Mouse (Mus musculus) intestine, embryonic 15.5 days (tissue): ENCODE data around the gene Prdm1. TPM values are rescaled to one million over a fixed set of nuclear protein-coding genes. Genes with fewer than 3 reads are reported as not detected.

Experiments used
- ATAC-seq: fragments of 200-750 bp; cut with Nextera tagmentation; 2 replicates; pipeline ENCODE4 v1.8.0; 2017; ENCODE audit warnings: moderate TSS enrichment, moderate library complexity
- H3K27ac ChIP-seq: fragments of 300-500 bp; sonication (generic); 2 replicates; pipeline ENCODE4 v1.5.1; 2015; ENCODE audit warnings: mild to moderate bottlenecking, inconsistent platforms
- H3K27me3 ChIP-seq: fragments of 300-500 bp; sonication (generic); replicated peaks from 2 replicates; pipeline ENCODE4 v1.6.1; 2015; ENCODE audit warnings: inconsistent platforms
- H3K36me3 ChIP-seq: fragments of 300-500 bp; sonication (generic); 2 replicates; pipeline ENCODE4 v1.6.1; 2015; ENCODE audit warnings: inconsistent platforms
- H3K4me1 ChIP-seq: fragments of 300-500 bp; sonication (generic); replicated peaks from 2 replicates; pipeline ENCODE4 v1.6.1; 2015; ENCODE audit warnings: inconsistent platforms
- H3K4me2 ChIP-seq: fragments of 300-500 bp; sonication (generic); replicated peaks from 2 replicates; pipeline ENCODE4 v1.6.1; 2015; ENCODE audit warnings: mild to moderate bottlenecking, inconsistent platforms
- H3K4me3 ChIP-seq: fragments of 300-500 bp; sonication (generic); replicated peaks from 2 replicates; pipeline ENCODE4 v1.5.1; 2015; ENCODE audit warnings: inconsistent platforms
- H3K9ac ChIP-seq: fragments of 300-500 bp; sonication (generic); 2 replicates; pipeline ENCODE4 v1.6.1; 2015; ENCODE audit warnings: inconsistent platforms
- H3K9me3 ChIP-seq: fragments of 300-500 bp; sonication (generic); 2 replicates; pipeline ENCODE4 v1.6.1; 2016; ENCODE audit warnings: inconsistent platforms
- WGBS: fragments of 180-500 bp; shearing (Covaris S2); methylation state at CpG from one replicate; pipeline ENCODE4 v1.1.7; 2015; 5-methylcytosine and 5-hydroxymethylcytosine counted together
- polyA plus RNA-seq: library from polyadenylated mRNA; unstranded; fragments of >200 nt; fragmentation: Nextera tagmentation; extraction: Ambion mirVana; gene quantifications from 2 replicates; pipeline ENCODE4 v1.2.1, GENCODE M21; 2015

Prdm1 gene
- polyA plus RNA-seq, 1 experiment from 2014 or later, result 22.0 TPM

DNA sequence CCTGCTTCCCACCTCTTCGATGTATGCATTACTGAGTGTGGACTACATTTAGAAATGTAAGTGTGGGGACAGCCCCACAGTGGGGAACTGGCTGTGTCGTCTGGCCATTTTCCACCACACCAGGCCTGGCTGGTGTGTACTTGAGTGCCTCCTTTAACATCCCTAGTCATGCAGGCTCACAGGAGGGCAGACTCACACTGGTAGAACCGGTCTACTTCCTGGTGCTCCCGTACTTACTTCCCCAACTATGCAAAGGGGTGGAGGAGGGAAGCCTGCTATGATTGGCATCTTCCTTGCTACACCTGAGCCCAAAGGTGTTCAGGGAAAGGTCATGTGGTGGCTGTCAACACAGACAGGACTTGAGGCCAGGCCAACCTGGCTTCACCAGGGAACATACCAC is 96.6 kb downstream of the Prdm1 start:
- no peaks in the 10 kb centered on the region for H3K36me3 ChIP-seq
- H3K9ac ChIP-seq, result no peak overlapping the region
- no peak overlapping the region for H3K27ac ChIP-seq
- H3K4me2 ChIP-seq, result no peak overlapping the region
- H3K4me1 ChIP-seq, result no peaks in the 10 kb centered on the region; the same call in 1 of the 2 replicates
- no peaks in the 10 kb centered on the region for H3K27me3 ChIP-seq
- no peak for ATAC-seq
- no peaks in the 10 kb centered on the region for H3K9me3 ChIP-seq
- H3K4me3 ChIP-seq, result no peak overlapping the region
- WGBS, result 69% methylated on average over 4 of the region's 4 CpGs

- Histone ChIP-seq H3K9me3 (no peaks in the 10 kb centered on the region), H3K4me1 (no peaks in the 10 kb centered on the region; the same call in 1 of the 2 replicates), H3K4me2 (no peak overlapping the region), H3K27me3 (no peaks in the 10 kb centered on the region), H3K9ac (no peak overlapping the region), H3K36me3 (no peaks in the 10 kb centered on the region), H3K27ac (no peak overlapping the region), H3K4me3 (no peak overlapping the region)
- no peak for ATAC-seq
- 88% methylated on average over 14 of the region's 14 CpGs for WGBS
These were observed 99.0 kb downstream of the Prdm1 start for GRCm38 (mm10) chr10:44429177-44429888.

- H3K27ac ChIP-seq, result peak overlapping the region; percentile 41; the same call in 1 of the 2 replicates
- H3K4me1 ChIP-seq, result no peaks in the 10 kb centered on the region; the same call in 1 of the 2 replicates
- ATAC-seq, result peak; percentile 96
- H3K9ac ChIP-seq, result no peak overlapping the region
- no peaks in the 10 kb centered on the region for H3K36me3 ChIP-seq
- no peak overlapping the region for H3K4me2 ChIP-seq
- no peaks in the 10 kb centered on the region for H3K9me3 ChIP-seq
- no peak overlapping the region for H3K4me3 ChIP-seq
- 55% methylated on average over 12 of the region's 12 CpGs for WGBS
- no peaks in the 10 kb centered on the region for H3K27me3 ChIP-seq
These were observed 100.4 kb downstream of the Prdm1 start for GRCm38 (mm10) chr10:44427891-44428361.

DNA sequence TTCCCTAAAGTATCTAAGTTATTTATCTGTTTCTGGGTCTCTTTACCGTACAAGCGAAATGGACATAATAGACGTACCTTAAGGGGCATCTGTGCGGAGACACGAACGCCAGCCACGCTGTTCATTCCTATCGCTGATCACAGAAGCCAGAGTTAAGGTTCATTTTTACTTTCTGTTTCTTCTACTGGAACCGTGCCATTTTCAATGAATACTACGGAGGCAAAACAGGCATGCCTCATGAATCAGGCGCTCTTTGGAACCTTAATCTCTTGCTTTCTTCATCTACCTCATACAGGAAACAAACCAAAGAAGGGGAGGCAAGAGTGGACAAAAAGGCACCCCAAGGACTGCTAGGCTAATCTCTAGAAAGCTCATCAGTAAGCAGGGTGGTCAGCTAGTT is 100.9 kb downstream of the Prdm1 start:
- Histone ChIP-seq H3K4me2 (no peak overlapping the region), H3K4me1 (no peaks in the 10 kb centered on the region; the same call in 1 of the 2 replicates), H3K27me3 (no peaks in the 10 kb centered on the region), H3K9me3 (no peaks in the 10 kb centered on the region), H3K4me3 (no peak overlapping the region), H3K9ac (no peak overlapping the region), H3K27ac (peak overlapping the region; percentile 41; the same call in 1 of the 2 replicates), H3K36me3 (no peaks in the 10 kb centered on the region)
- ATAC-seq, result peak; percentile 17; the same call in 1 of the 2 replicates
- WGBS, result 78% methylated on average over 11 of the region's 11 CpGs

DNA sequence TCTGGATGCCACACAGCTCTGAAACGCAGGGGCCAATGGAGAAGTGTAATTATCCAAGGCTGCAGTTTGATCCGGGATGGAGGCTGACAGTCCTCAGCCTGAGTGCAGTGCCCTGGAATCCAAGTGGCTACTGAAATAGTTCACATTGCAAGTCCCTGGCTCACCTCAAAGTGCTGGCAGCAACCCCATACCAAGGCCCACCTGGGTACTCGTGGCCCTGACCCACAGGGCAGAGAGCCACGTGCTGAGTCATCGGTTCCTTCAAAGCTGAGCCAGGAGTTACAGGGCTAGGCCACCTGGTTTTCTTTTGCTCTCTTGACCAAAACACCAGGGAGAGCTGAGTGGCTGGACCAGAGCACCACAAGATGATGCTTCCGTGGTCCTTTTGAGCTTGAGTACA is 103.3 kb downstream of the Prdm1 start:
- Histone ChIP-seq H3K9ac (no peak overlapping the region), H3K36me3 (no peaks in the 10 kb centered on the region), H3K27me3 (no peaks in the 10 kb centered on the region), H3K27ac (no peak overlapping the region), H3K4me1 (no peaks in the 10 kb centered on the region), H3K4me2 (no peak overlapping the region), H3K9me3 (no peaks in the 10 kb centered on the region), H3K4me3 (no peak overlapping the region)
- ATAC-seq, result no peak
- WGBS, result 73% methylated on average over 6 of the region's 6 CpGs

GRCm38 (mm10) chr10:44421896-44422295 is 106.4 kb downstream of the Prdm1 start:
- H3K9me3 ChIP-seq, result no peaks in the 10 kb centered on the region
- ATAC-seq, result no peak
- H3K27me3 ChIP-seq, result no peaks in the 10 kb centered on the region
- H3K4me1 ChIP-seq, result no peaks in the 10 kb centered on the region
- 81% methylated on average over 1 of the region's 1 CpGs for WGBS
- H3K4me3 ChIP-seq, result no peak overlapping the region
- H3K27ac ChIP-seq, result no peak overlapping the region
- no peaks in the 10 kb centered on the region for H3K36me3 ChIP-seq
- no peak overlapping the region for H3K4me2 ChIP-seq
- no peak overlapping the region for H3K9ac ChIP-seq

GRCm38 (mm10) chr10:44420211-44420610 is 108.1 kb downstream of the Prdm1 start:
- Histone ChIP-seq H3K9ac (no peak overlapping the region), H3K27me3 (no peaks in the 10 kb centered on the region), H3K36me3 (no peaks in the 10 kb centered on the region), H3K27ac (no peak overlapping the region), H3K4me1 (no peaks in the 10 kb centered on the region), H3K4me3 (no peak overlapping the region), H3K4me2 (no peak overlapping the region), H3K9me3 (no peaks in the 10 kb centered on the region)
- 70% methylated on average over 3 of the region's 3 CpGs for WGBS
- ATAC-seq, result peak; percentile 73

DNA sequence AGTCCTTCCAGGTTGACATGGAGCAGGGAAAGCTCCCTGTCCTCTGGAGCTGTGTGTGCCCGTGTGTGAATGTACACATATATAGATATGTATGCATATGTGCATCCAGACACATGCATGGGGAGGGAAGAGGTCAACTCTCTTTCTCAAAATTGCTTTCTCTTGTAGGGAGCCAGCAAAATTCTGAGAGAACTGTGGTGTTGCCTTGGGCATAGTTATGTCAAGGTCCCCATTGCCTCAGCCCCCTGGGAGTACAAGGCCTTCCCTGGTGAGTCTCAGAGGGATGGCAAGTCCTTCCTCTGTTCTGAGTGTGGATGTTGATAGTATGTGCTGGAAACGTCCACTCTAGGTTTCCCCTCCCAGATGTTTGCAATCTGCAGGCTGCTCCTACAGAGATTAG is 109.4 kb downstream of the Prdm1 start:
- Histone ChIP-seq H3K4me3 (no peak overlapping the region), H3K9ac (no peak overlapping the region), H3K4me1 (no peaks in the 10 kb centered on the region), H3K27me3 (no peaks in the 10 kb centered on the region), H3K36me3 (no peaks in the 10 kb centered on the region), H3K4me2 (no peak overlapping the region), H3K27ac (no peak overlapping the region), H3K9me3 (no peaks in the 10 kb centered on the region)
- 44% methylated on average over 2 of the region's 2 CpGs for WGBS
- ATAC-seq, result no peak

- H3K36me3 ChIP-seq, result no peaks in the 10 kb centered on the region
- H3K4me1 ChIP-seq, result no peaks in the 10 kb centered on the region
- WGBS, result 88% methylated on average over 3 of the region's 3 CpGs
- H3K4me2 ChIP-seq, result no peak overlapping the region
- H3K9ac ChIP-seq, result no peak overlapping the region
- no peaks in the 10 kb centered on the region for H3K27me3 ChIP-seq
- no peak overlapping the region for H3K4me3 ChIP-seq
- ATAC-seq, result no peak
- no peak overlapping the region for H3K27ac ChIP-seq
- H3K9me3 ChIP-seq, result no peaks in the 10 kb centered on the region
These were observed 112.7 kb downstream of the Prdm1 start for GRCm38 (mm10) chr10:44415576-44415975.

- no peak for ATAC-seq
- WGBS, result 77% methylated on average over 11 of the region's 11 CpGs
- Histone ChIP-seq H3K4me2 (no peak overlapping the region), H3K9me3 (no peaks in the 10 kb centered on the region), H3K4me1 (no peaks in the 10 kb centered on the region), H3K9ac (no peak overlapping the region), H3K27ac (no peak overlapping the region), H3K36me3 (no peaks in the 10 kb centered on the region), H3K27me3 (no peaks in the 10 kb centered on the region), H3K4me3 (no peak overlapping the region)
These were observed 118.3 kb downstream of the Prdm1 start for GRCm38 (mm10) chr10:44409958-44410357.

- 30% methylated on average over 10 of the region's 10 CpGs for WGBS
- no peak overlapping the region for H3K4me2 ChIP-seq
- no peak overlapping the region for H3K27ac ChIP-seq
- no peak overlapping the region for H3K4me3 ChIP-seq
- no peak overlapping the region for H3K9ac ChIP-seq
- H3K4me1 ChIP-seq, result no peaks in the 10 kb centered on the region
- H3K9me3 ChIP-seq, result no peaks in the 10 kb centered on the region
- no peaks in the 10 kb centered on the region for H3K36me3 ChIP-seq
- peak; percentile 34; the same call in 1 of the 2 replicates for ATAC-seq
- H3K27me3 ChIP-seq, result no peaks in the 10 kb centered on the region
These were observed 119.2 kb downstream of the Prdm1 start for GRCm38 (mm10) chr10:44409054-44409453.

GRCm38 (mm10) chr10:44403415-44403814 is 124.9 kb downstream of the Prdm1 start:
- 65% methylated on average over 7 of the region's 7 CpGs for WGBS
- Histone ChIP-seq H3K9me3 (no peaks in the 10 kb centered on the region), H3K27me3 (no peaks in the 10 kb centered on the region), H3K9ac (no peak overlapping the region), H3K27ac (no peak overlapping the region), H3K4me2 (no peak overlapping the region), H3K4me3 (no peak overlapping the region), H3K4me1 (no peaks in the 10 kb centered on the region), H3K36me3 (no peaks in the 10 kb centered on the region)
- no peak for ATAC-seq

DNA sequence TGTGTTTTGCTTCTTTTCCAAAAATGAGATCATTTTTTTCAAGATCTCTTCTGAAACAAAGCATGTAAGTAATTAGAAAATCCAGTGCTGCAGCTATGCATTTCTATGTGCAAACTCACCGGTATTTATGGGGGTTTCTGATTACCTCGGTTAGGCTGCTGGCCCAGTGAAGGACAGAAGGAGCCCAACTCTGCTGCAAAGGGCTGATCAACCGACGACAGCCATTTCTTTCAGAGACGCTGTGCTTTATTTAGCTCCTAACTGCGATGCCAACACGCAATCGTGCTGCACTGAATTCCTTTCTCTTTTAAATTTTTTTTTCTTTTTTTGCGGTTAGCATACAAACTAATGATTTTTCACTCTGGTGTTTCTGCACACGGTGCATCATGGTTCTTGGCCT is 126.7 kb downstream of the Prdm1 start:
- Histone ChIP-seq H3K27ac (no peak overlapping the region), H3K9ac (no peak overlapping the region), H3K4me2 (no peak overlapping the region), H3K36me3 (no peaks in the 10 kb centered on the region), H3K4me3 (no peak overlapping the region), H3K4me1 (no peaks in the 10 kb centered on the region), H3K27me3 (no peaks in the 10 kb centered on the region), H3K9me3 (no peaks in the 10 kb centered on the region)
- no peak for ATAC-seq
- 81% methylated on average over 10 of the region's 10 CpGs for WGBS
